Mouse (Mus musculus) midbrain, embryonic 12.5 days (tissue): ENCODE measurements at regions not wholly inside any gene's neighbourhood (a gene's known extent, or its start where the extent isn't known, plus 50 kb on each side); places are given as distances from the start of the nearest gene placed in this dataset.
"Not testable (repeated sequence)": the region's sequence is repeated elsewhere in the genome, so short reads cannot be mapped to it uniquely, and the experiment has no call there.

Experiments used
- ATAC-seq: fragments of 200-750 bp; cut with Nextera tagmentation; 2 replicates; pipeline ENCODE4 v1.8.0; 2017; ENCODE audit warnings: low read depth, moderate TSS enrichment, moderate library complexity; ENCODE audit not compliant: low FRiP score
- H3K27ac ChIP-seq: fragments of 300-500 bp; sonication (generic); replicated peaks from 2 replicates; pipeline ENCODE4 v1.5.1; 2016; ENCODE audit warnings: mild to moderate bottlenecking
- H3K27me3 ChIP-seq: fragments of 300-500 bp; sonication (generic); 2 replicates; pipeline ENCODE4 v1.6.1; 2016; ENCODE audit warnings: mild to moderate bottlenecking
- H3K36me3 ChIP-seq: fragments of 300-500 bp; sonication (generic); 2 replicates; pipeline ENCODE4 v1.6.1; 2016
- H3K4me1 ChIP-seq: fragments of 300-500 bp; sonication (generic); 2 replicates; pipeline ENCODE4 v1.6.1; 2016
- H3K4me2 ChIP-seq: fragments of 300-500 bp; sonication (generic); replicated peaks from 2 replicates; pipeline ENCODE4 v1.6.1; 2016; ENCODE audit warnings: mild to moderate bottlenecking, moderate library complexity
- H3K4me3 ChIP-seq: fragments of 300-500 bp; sonication (generic); 2 replicates; pipeline ENCODE4 v1.5.1; 2016; ENCODE audit warnings: mild to moderate bottlenecking
- H3K9ac ChIP-seq: fragments of 300-500 bp; sonication (generic); replicated peaks from 2 replicates; pipeline ENCODE4 v1.6.1; 2016; ENCODE audit warnings: mild to moderate bottlenecking, moderate library complexity
- H3K9me3 ChIP-seq: fragments of 300-500 bp; sonication (generic); 2 replicates; pipeline ENCODE4 v1.6.1; 2016; ENCODE audit warnings: mild to moderate bottlenecking
- WGBS: fragments of 180-500 bp; shearing (Covaris S2); methylation state at CpG from one replicate; pipeline ENCODE4 v1.1.7; 2016; 5-methylcytosine and 5-hydroxymethylcytosine counted together

GRCm38 (mm10) chr14:94363992-94364391, 473.5 kb upstream of the Pcdh9 start:
- H3K4me3 ChIP-seq, result no peak overlapping the region
- H3K27ac ChIP-seq, result no peak overlapping the region
- no peaks in the 10 kb centered on the region for H3K27me3 ChIP-seq
- H3K4me1 ChIP-seq, result 0 out of 2 replicates have a peak, but pooled peaks cover 4% of the 10 kb centered on the region
- no peaks in the 10 kb centered on the region for H3K36me3 ChIP-seq
- H3K9ac ChIP-seq, result no peak overlapping the region
- no peaks in the 10 kb centered on the region for H3K9me3 ChIP-seq
- peak; percentile 75 for ATAC-seq
- H3K4me2 ChIP-seq, result no peak overlapping the region

DNA sequence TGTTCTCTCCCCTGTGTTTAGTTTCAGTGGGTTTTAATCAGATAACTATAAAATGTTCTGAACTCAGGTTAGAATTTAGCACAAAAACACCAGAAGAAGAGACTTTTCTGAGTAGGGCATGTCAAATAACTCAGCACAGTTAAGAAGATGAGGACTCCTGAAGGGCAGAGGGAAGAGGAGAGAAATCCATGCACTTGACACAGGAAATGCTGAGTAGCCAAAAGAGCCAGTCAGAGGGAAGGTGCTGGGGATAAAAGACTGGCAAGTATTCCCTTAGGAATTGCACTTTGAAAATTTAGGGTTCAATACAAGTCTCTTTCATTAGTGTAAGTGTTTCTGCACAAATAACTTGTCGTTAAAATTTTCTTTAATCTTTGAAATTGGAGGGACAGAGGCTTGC, 472.4 kb upstream of the Pcdh9 start:
- no peak overlapping the region for H3K9ac ChIP-seq
- H3K9me3 ChIP-seq, result no peaks in the 10 kb centered on the region
- 19% methylated on average over 1 of the region's 1 CpGs for WGBS
- H3K36me3 ChIP-seq, result no peaks in the 10 kb centered on the region
- H3K4me1 ChIP-seq, result 0 out of 2 replicates have a peak, but pooled peaks cover 4% of the 10 kb centered on the region
- no peaks in the 10 kb centered on the region for H3K27me3 ChIP-seq
- H3K27ac ChIP-seq, result no peak overlapping the region
- ATAC-seq, result peak; percentile 52; the same call in 1 of the 2 replicates
- no peak overlapping the region for H3K4me3 ChIP-seq
- no peak overlapping the region for H3K4me2 ChIP-seq

- H3K9me3 ChIP-seq, result no peaks in the 10 kb centered on the region
- no peak for ATAC-seq
- 91% methylated on average over 3 of the region's 3 CpGs for WGBS
- no peaks in the 10 kb centered on the region for H3K4me1 ChIP-seq
- H3K27me3 ChIP-seq, result no peaks in the 10 kb centered on the region
- H3K4me2 ChIP-seq, result no peak overlapping the region
- no peak overlapping the region for H3K9ac ChIP-seq
- H3K27ac ChIP-seq, result no peak overlapping the region
- H3K36me3 ChIP-seq, result no peaks in the 10 kb centered on the region
- no peak overlapping the region for H3K4me3 ChIP-seq
Measured at GRCm38 (mm10) chr14:94340555-94340954, 450.1 kb upstream of the Pcdh9 start.

DNA sequence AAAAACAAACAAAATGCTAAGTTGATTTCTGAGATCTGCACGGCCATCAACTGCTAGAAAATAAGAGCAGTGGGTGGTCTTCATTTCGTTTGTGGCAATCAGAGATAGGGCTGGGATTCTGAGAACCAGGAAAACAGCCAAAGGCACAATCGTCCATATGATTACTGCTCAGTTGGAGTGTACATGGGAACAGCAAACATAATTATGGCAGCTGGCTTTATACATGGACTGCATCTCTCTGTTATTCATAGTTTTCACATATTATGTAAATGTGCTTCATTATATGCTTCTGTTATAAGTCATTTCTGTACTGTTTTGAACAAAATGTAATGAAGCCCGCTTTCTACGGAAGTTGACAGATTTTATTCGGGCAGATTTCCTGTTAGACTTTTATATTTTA, 418.8 kb upstream of the Pcdh9 start:
- ATAC-seq, result no peak
- Histone ChIP-seq H3K27me3 (no peaks in the 10 kb centered on the region), H3K9ac (no peak overlapping the region), H3K36me3 (no peaks in the 10 kb centered on the region), H3K4me3 (no peak overlapping the region), H3K27ac (no peak overlapping the region), H3K4me2 (no peak overlapping the region), H3K9me3 (no peaks in the 10 kb centered on the region), H3K4me1 (no peaks in the 10 kb centered on the region)
- 70% methylated on average over 6 of the region's 6 CpGs for WGBS

GRCm38 (mm10) chr14:94305615-94306014, 415.1 kb upstream of the Pcdh9 start:
- H3K4me1 ChIP-seq, ATAC-seq, H3K36me3 ChIP-seq, H3K4me2 ChIP-seq, H3K9me3 ChIP-seq, H3K4me3 ChIP-seq, H3K9ac ChIP-seq, H3K27me3 ChIP-seq, H3K27ac ChIP-seq: not testable (repeated sequence)
- WGBS, result 43% methylated on average over 2 of the region's 2 CpGs

DNA sequence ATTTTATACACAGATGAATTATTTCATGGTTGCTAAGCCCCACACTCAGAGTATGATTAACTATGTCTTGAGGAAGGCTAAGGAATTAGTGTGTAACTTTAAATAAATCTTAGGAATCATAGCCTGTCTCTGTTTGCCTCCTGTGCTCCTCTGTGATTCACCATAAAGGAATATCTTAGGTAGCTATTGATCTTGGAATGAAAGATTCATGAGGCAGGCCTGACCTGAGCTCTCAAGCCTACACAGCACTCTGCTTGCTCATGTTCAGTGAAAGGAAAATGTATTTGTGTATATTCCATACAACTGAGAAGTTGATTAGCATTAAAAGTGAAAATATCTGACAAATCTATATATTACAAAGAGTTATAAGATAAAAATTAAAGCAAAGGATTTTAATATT, 403.8 kb upstream of the Pcdh9 start:
- no peak overlapping the region for H3K27ac ChIP-seq
- H3K4me1 ChIP-seq, result no peaks in the 10 kb centered on the region
- no peaks in the 10 kb centered on the region for H3K27me3 ChIP-seq
- no peak overlapping the region for H3K9ac ChIP-seq
- H3K4me3 ChIP-seq, result no peak overlapping the region
- H3K36me3 ChIP-seq, result no peaks in the 10 kb centered on the region
- H3K9me3 ChIP-seq, result no peaks in the 10 kb centered on the region
- 0 out of 2 replicates have a peak, but pooled peaks have one; percentile 44 for ATAC-seq
- H3K4me2 ChIP-seq, result no peak overlapping the region
